ENCODE assay signal across 10 mouse cellular contexts in genomic region chr7:118364353-118365007, GRCm38 (mm10).
DNase-seq lines count a peak whose midpoint lies in the region; ATAC-seq and TF ChIP-seq lines count a peak whose summit lies in the region.
"Had no signal": no experiment of that assay in that cellular context is flagged by ENCODE, and none has a peak within 500 bp of the region (broad histone marks: within the 10 kb centered on the region; RNA-seq: fewer than 3 reads in every experiment).

No protein-coding gene starts in this region.

- H3K9ac ChIP-seq in heart, embryonic 12.5 days = no peak overlapping the region
- no peak overlapping the region for H3K9ac ChIP-seq in kidney, embryonic 16.5 days (replicated peaks; ENCODE audit: low read length)
- no peak overlapping the region for H3K9ac ChIP-seq in hindbrain, embryonic 14.5 days

- H3K4me2 ChIP-seq in heart, embryonic 12.5 days = no peak overlapping the region
- H3K4me2 ChIP-seq in kidney, embryonic 16.5 days (replicated peaks; ENCODE audit: low read depth, low read length) = no peak overlapping the region
- no peak overlapping the region for H3K4me2 ChIP-seq in hindbrain, embryonic 14.5 days (replicated peaks)

- no peaks in the 10 kb centered on the region for H3K27me3 ChIP-seq in heart, embryonic 12.5 days (replicated peaks)
- H3K27me3 ChIP-seq in kidney, embryonic 16.5 days (ENCODE audit: insufficient read depth, low read length) = no peaks in the 10 kb centered on the region
- no peaks in the 10 kb centered on the region for H3K27me3 ChIP-seq in limb, embryonic 10.5 days (ENCODE audit: low read depth, poor library complexity, severe bottlenecking)
- H3K27me3 ChIP-seq in hindbrain, embryonic 14.5 days (ENCODE audit: control insufficient read depth, insufficient read depth, low read length) = no peaks in the 10 kb centered on the region

- no peak for TF ChIP-seq POLR2A in cortical plate, adult 2 months (IDR thresholded peaks at IDR 0.05; ENCODE audit: extremely low read depth, insufficient read depth, low read length)

- DNase-seq in heart, adult 11 months = peak; percentile 71
- DNase-seq in ES-CJ7 (ENCODE audit: low read depth, low spot score) = peak; percentile 17
- DNase-seq in limb, embryonic 10.5 days (ENCODE audit: low spot score) = peak; percentile 37
- DNase-seq in hindbrain, embryonic 14.5 days (ENCODE audit: low spot score) = no peak

- H3K4me1 ChIP-seq in heart, embryonic 12.5 days (replicated peaks) = no peaks in the 10 kb centered on the region
- H3K4me1 ChIP-seq in cortical plate, adult 2 months (ENCODE audit: control insufficient read depth, insufficient read depth, low read length) = peaks cover 8% of the 10 kb centered on the region; the same call in 1 of the 2 replicates
- peaks cover 8% of the 10 kb centered on the region; the same call in 1 of the 2 replicates for H3K4me1 ChIP-seq in kidney, embryonic 16.5 days (ENCODE audit: insufficient read depth, low read length)
- peaks cover 48% of the 10 kb centered on the region for H3K4me1 ChIP-seq in limb, embryonic 10.5 days
- no peaks in the 10 kb centered on the region for H3K4me1 ChIP-seq in hindbrain, embryonic 14.5 days (replicated peaks; ENCODE audit: control insufficient read depth, insufficient read depth, low read length)
- H3K4me1 ChIP-seq: megakaryocyte, embryonic 14.5 days had no signal

- no peaks in the 10 kb centered on the region for H3K9me3 ChIP-seq in heart, embryonic 12.5 days (replicated peaks)
- H3K9me3 ChIP-seq in kidney, embryonic 16.5 days (ENCODE audit: low read length) = no peaks in the 10 kb centered on the region
- no peaks in the 10 kb centered on the region for H3K9me3 ChIP-seq in limb, embryonic 10.5 days (replicated peaks)
- H3K9me3 ChIP-seq in hindbrain, embryonic 14.5 days (ENCODE audit: control insufficient read depth, low read length) = no peaks in the 10 kb centered on the region
- H3K9me3 ChIP-seq: G1E; megakaryocyte, embryonic 14.5 days had no signal

- no peak overlapping the region for H3K4me3 ChIP-seq in heart, embryonic 12.5 days
- no peak overlapping the region for H3K4me3 ChIP-seq in cortical plate, adult 2 months (ENCODE audit: insufficient read depth, low read length)
- no peak overlapping the region for H3K4me3 ChIP-seq in kidney, embryonic 16.5 days (ENCODE audit: low read length)
- no peak overlapping the region for H3K4me3 ChIP-seq in limb, embryonic 10.5 days
- no peak overlapping the region for H3K4me3 ChIP-seq in hindbrain, embryonic 14.5 days (replicated peaks; ENCODE audit: low read length)
- H3K4me3 ChIP-seq: megakaryocyte, embryonic 14.5 days had no signal

- TF ChIP-seq CTCF in cortical plate, adult 2 months (IDR thresholded peaks at IDR 0.05; ENCODE audit: extremely low read depth, insufficient read depth, low read length) = peak; percentile 63

- H3K27ac ChIP-seq in heart, embryonic 12.5 days (ENCODE audit: poor library complexity, severe bottlenecking) = no peak overlapping the region
- no peak overlapping the region for H3K27ac ChIP-seq in cortical plate, adult 2 months (ENCODE audit: insufficient read depth, low read length)
- H3K27ac ChIP-seq in kidney, embryonic 16.5 days (ENCODE audit: low read length) = peak overlapping the region; percentile 79
- peak overlapping the region; percentile 63 for H3K27ac ChIP-seq in limb, embryonic 10.5 days
- H3K27ac ChIP-seq in hindbrain, embryonic 14.5 days = no peak overlapping the region

- no peak for ATAC-seq in heart, embryonic 12.5 days (ENCODE audit: insufficient number of reproducible peaks, low FRiP score)
- ATAC-seq in kidney, embryonic 16.5 days (ENCODE audit: low FRiP score, low TSS enrichment) = peak; percentile 28; the same call in 1 of the 2 replicates
- ATAC-seq in activated CD4-positive, CD25-positive, alpha-beta regulatory T cell, adult 4 months = no peak
- no peak for ATAC-seq in hindbrain, embryonic 14.5 days (ENCODE audit: low FRiP score)

- 28% methylated on average over 7 of the region's 7 CpGs for WGBS in heart, embryonic 12.5 days
- WGBS in kidney, embryonic 16.5 days = 36% methylated on average over 7 of the region's 7 CpGs
- 37% methylated on average over 7 of the region's 7 CpGs for WGBS in limb, embryonic 10.5 days
- 33% methylated on average over 7 of the region's 7 CpGs for WGBS in hindbrain, embryonic 14.5 days

- no peaks in the 10 kb centered on the region for H3K36me3 ChIP-seq in heart, embryonic 12.5 days
- H3K36me3 ChIP-seq in kidney, embryonic 16.5 days (ENCODE audit: insufficient read depth, low read length) = no peaks in the 10 kb centered on the region
- H3K36me3 ChIP-seq in limb, embryonic 10.5 days = no peaks in the 10 kb centered on the region
- H3K36me3 ChIP-seq in hindbrain, embryonic 14.5 days (replicated peaks; ENCODE audit: control insufficient read depth, insufficient read depth) = no peaks in the 10 kb centered on the region
- H3K36me3 ChIP-seq: G1E had no signal

Comparison
In these comparisons a context has a peak if more than half of its experiments do, and no peak if none do; other contexts are left out.
1. H3K27ac ChIP-seq: peak in kidney, embryonic 16.5 days (single experiment) and limb, embryonic 10.5 days (single experiment); none in heart, embryonic 12.5 days (single experiment), cortical plate, adult 2 months (single experiment) and hindbrain, embryonic 14.5 days (single experiment).